ENCODE assay signal across 18 mouse cellular contexts in the genomic region with DNA sequence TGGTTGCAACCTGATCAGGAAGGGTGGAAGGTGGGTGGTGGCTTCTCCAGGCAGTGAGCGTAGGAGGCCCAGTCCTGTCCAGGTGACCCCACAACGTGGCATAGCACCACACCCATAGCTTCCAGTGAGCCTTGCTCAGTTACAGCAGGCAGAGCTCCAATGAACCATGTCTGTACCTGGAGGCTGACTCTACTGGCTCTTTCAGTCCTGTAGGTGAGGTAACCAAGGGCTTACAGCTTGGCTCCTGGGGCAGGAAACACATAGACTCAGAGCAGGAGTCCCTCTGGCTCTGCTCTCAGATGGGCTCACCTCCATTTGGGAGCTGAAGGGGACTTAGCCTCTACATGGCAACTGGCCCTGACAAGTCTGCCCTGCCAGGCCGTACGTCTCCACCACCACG.
"Had no signal": no experiment of that assay in that cellular context is flagged by ENCODE, and none has a peak within 500 bp of the region (broad histone marks: within the 10 kb centered on the region; RNA-seq: fewer than 3 reads in every experiment).

No protein-coding gene starts in this region.

- ATAC-seq: liver, postnatal 0 days; lung, postnatal 0 days; midbrain, embryonic 13.5 days had no signal

- H3K4me3 ChIP-seq: limb, embryonic 12.5 days; limb, embryonic 15.5 days; midbrain, embryonic 13.5 days had no signal

- H3K9ac ChIP-seq: limb, embryonic 12.5 days; limb, embryonic 15.5 days; liver, embryonic 14.5 days; liver, postnatal 0 days; lung, embryonic 14.5 days; midbrain, embryonic 13.5 days had no signal

- H3K4me2 ChIP-seq: limb, embryonic 12.5 days; limb, embryonic 15.5 days; liver, embryonic 11.5 days; lung, embryonic 14.5 days; midbrain, embryonic 13.5 days had no signal

- H3K36me3 ChIP-seq: limb, embryonic 12.5 days; limb, embryonic 15.5 days; midbrain, embryonic 13.5 days had no signal

- H3K4me1 ChIP-seq: limb, embryonic 15.5 days had no signal

- DNase-seq: kidney, adult 2 months; kidney, postnatal 4 days; left cerebral cortex, postnatal 4 days; liver, postnatal 0 days; lung, embryonic 14.5 days; retina, postnatal 1 day; right cerebral cortex, postnatal 25 days; spleen, adult 18-20 months; thymus, adult 18-20 months; thymus, postnatal 36 days had no signal

- H3K9me3 ChIP-seq: limb, embryonic 12.5 days; limb, embryonic 15.5 days; midbrain, embryonic 13.5 days had no signal

- H3K27ac ChIP-seq: kidney, postnatal 0 days; limb, embryonic 12.5 days; limb, embryonic 15.5 days; liver, embryonic 14.5 days; macrophage; midbrain, embryonic 13.5 days had no signal
